Mouse (Mus musculus): ENCODE measurements around the gene Parp8.

Gene Parp8

GRCm38 (mm10) chr13:116843937-116844336 is 181.4 kb downstream of the Parp8 start:
- DNase-seq = no peak

GRCm38 (mm10) chr13:116830984-116831383 is 194.4 kb downstream of the Parp8 start:
- no peak for DNase-seq

GRCm38 (mm10) chr13:116829015-116829414 is 196.3 kb downstream of the Parp8 start:
- DNase-seq = no peak

- DNase-seq = no peak
Observed at GRCm38 (mm10) chr13:116811456-116811855, 213.9 kb downstream of the Parp8 start.
